Mouse (Mus musculus) 3T3-L1 (cell line): ENCODE measurements at regions not wholly inside any gene's neighbourhood (a gene's known extent, or its start where the extent isn't known, plus 50 kb on each side); places are given as distances from the start of the nearest gene placed in this dataset.
"Not testable (repeated sequence)": the region's sequence is repeated elsewhere in the genome, so short reads cannot be mapped to it uniquely, and the experiment has no call there.

Experiments used
- DNase-seq: peaks from one replicate; pipeline ENCODE4 v3.0.0-alpha.2; 2015; ENCODE audit warnings: low read depth, low spot score

DNA sequence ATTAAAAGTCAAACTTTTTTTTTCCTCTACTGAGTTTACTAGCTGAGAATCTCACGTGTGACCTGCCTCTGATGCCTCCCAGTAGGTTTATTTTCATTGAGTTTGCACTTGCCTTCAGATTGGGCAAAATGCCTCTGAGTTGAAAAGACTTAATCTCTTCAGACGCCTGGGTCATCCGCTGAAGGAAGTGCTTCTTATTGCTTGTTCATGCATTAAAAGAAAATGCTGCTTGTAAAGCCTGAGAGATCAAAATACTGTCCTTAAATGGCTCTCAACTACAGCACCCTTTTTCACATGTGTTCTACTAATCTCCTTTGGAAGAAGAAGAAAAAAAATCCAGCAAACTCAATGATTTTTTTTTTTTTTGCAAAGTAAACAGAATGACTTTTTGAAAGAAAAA, 351.5 kb downstream of the Kcnh5 start:
- peak; percentile 51 for DNase-seq

DNA sequence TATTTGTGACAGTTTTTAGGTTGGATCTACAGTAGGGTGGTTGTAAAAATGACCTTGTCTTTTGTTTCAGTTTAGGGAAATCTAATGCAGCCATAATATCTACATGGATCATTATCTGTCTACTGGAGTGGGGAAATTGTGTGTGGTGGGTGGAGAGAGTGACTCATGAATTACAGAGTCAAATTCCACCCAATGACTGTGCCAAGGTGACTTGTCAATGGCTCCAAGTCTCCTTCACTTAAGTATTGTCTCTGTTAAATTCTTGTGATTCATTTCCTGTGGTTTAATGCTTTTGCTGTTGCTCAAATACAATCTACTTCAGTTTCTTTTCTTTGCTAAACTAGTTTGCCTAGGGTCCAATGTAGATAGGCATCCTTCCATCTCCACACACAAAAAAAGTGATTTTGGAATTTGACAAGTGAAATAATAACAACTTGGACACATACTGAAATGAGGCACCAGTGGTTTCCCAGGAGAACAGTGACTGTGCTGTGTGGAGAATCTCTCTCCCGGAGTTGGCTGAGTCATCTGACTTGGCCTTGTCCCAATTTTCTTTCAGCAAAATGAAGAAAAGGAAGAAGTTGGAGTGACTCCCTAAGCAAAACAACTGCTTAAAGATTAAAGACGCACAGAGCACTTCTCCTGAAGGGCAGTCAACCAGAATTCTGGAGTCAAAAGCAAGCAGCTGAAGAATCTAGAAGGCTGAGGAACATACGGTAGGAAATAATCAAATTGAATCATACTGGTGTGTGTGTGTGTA, 352.2 kb downstream of the Kcnh5 start:
- DNase-seq: peak; percentile 98

DNA sequence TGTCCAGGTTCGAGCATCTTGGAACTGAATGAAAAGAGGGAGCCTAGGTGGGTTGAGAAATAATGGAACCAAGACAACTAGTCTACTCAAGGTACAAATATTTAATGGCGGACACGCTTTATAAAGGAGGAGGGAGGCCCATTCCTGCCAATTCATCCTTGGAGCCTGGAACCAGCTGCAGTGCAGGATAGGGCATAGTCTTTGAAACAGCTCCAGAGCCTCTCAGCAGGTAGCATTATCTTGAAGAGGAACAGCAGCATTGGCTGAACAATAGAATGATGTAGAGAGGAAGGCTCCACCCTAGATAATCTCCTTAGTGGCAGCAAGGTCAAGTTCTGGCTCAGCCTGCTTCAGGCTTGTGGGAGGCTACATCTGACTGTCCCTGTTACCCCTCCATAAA, 361.0 kb downstream of the Kcnh5 start:
- DNase-seq: not testable (repeated sequence)

DNA sequence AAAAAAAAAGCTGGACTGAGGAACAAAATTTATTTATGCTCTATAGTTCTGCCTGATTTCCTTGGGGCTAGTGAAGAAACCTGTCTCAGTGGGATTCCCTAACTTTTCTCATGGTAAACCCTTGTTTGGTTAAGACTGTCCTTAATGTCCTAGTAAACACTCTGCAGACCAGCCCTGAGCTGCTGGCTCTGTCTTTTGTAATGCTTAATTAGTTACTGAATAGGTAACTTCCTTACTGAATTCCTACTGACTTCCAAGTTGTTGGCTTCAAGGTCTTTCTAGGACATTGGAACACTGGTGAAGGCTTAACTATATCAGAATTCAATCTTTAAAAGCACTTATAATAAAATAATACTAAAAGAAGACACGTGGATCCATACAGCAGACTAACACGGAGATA, 368.6 kb downstream of the Kcnh5 start:
- DNase-seq: not testable (repeated sequence)

- not testable (repeated sequence) for DNase-seq
These were observed 369.2 kb downstream of the Kcnh5 start for GRCm38 (mm10) chr12:74807926-74808325.

DNA sequence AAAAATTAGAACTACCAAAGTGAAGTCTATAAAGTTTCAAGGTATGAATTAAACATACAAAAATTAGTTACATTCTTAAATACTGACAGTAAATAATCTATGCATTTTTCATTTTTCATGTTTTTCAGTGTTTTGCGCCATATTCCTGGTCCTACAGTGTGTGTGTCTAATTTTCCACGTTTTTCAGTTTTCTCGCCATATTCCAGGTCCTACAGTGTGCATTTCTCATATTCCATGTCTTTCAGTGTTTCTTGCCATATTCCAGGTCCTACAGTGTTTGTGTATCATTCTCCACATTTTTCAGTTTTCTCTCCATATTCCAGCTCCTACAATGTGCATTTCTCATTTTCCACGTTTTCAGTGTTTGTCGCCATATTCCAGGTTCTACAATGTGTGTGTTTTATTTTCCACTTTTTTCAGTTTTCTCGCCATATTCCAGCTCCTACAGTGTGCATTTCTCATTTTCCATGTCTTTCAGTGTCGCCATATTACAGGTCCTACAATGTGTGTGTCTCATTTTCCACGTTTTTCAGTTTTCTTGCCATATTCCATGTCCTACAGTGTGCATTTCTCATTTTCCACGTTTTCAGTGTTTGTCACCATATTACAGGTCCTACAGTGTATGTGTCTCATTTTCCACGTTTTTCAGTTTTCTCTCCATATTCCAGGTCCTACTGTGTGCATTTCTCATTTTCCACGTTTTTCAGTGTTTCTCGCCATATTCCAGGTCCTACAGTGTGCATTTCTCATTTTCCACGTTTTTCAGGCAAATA, 373.2 kb downstream of the Kcnh5 start:
- peak; percentile 16 for DNase-seq

GRCm38 (mm10) chr12:74792036-74792435, 385.1 kb downstream of the Kcnh5 start:
- DNase-seq: no peak

GRCm38 (mm10) chr12:74762284-74762683, 414.8 kb downstream of the Kcnh5 start:
- DNase-seq: no peak

GRCm38 (mm10) chr12:74745051-74745450, 428.9 kb upstream of the Gm11042 start:
- DNase-seq: no peak

DNA sequence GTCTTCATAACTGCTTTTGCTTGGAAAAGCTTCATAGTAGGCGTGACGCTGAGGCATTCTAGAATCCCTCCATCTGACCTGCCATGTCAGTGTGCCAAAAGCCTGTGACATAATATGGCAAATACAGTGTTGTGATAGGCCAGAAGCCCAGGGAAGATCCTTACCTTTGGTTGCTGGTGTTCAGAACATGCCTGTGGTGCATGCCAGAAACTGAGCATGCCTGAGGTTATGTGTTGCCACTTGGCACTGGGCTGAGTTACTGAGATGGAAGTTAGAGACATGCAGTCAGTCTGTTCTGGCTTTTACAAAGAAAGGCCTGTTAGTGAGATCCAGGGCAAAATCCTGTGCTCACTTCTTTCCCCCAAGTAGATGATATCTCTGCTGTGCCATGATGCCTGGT, 412.7 kb upstream of the Gm11042 start:
- DNase-seq: no peak

DNA sequence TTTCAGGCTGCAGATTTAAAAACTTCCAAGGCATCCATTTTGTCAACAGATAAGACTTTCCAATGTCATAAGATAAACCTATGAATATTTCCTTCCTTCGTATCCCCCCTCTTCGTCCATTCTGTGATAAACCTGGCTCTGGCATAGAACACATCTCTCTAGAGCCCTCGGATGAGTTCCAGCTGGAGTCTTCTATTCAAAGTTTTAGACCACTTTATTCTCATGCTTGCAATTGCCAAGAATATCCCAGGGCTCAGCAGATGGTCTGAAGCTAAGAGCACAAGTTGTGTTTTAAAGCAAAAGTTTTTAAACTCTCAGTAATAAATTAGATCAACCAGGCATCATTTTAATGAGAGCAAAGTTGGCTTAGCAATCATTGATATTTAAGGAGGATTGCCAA, 363.0 kb upstream of the Gm11042 start:
- no peak for DNase-seq

DNA sequence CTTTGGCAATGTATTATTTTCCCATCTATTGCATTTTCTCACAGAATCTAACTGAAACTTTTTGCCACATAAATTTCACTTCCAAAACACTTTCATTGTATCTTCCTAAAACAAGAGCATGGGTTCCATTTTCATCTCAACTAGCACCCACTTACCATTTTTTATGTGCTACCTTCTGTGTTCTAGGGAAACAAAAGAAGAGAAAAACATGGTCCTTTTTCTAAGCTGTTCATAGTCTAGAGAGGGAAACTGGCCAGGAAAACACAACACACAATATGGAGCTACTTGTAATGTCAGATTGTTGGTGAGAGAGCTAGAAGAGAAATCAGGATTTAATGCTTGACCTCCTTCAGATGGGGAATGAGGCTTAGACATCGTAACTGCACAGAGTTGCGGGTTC, 361.6 kb upstream of the Gm11042 start:
- no peak for DNase-seq

DNA sequence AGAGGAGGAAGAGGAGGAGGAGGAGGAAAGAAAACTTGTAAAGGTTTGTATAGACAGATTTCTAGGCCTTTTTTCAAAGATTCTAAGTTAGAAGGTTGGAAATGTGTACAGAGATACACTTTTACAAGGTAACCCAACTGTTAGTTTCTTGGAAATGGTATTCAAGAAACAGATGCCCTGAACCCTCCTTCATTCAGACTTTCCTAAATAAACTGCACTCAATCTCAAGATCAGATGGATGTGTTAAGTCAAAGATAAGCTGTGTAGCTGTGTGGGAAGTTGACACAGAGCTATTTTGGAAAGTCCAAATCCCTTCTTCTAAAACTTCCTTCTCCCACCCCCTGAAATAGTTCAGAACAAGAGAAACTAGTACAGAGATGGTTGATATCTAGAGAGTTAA, 342.2 kb upstream of the Gm11042 start:
- DNase-seq: no peak

DNA sequence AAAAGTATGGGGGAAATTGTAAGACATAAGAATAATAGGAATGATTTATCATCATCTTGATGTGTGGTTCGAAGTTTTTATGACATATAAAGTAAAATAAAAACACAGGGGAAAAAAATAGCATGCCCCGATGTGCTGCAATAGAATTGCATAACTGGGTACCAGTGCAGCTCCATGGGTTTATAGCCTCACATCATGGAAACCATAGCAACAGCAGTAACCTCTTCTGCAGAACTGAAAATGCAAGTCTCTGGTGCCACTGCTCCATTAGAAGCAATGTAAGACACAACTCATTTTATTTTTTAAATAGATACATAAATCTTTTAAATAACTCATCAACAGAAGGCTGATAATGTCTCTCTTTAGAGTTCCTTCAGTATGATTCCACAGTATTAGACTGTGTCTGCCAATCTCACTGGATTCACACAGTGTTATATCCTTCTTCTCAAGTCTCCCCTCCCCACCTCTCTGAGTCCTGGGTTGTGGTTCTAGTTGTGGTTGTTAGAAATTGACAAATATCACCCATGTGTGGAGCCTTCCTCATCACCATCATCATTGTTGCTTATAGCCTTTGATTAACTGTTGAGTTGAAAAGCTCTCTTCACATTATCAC, 340.9 kb upstream of the Gm11042 start:
- DNase-seq: no peak

DNA sequence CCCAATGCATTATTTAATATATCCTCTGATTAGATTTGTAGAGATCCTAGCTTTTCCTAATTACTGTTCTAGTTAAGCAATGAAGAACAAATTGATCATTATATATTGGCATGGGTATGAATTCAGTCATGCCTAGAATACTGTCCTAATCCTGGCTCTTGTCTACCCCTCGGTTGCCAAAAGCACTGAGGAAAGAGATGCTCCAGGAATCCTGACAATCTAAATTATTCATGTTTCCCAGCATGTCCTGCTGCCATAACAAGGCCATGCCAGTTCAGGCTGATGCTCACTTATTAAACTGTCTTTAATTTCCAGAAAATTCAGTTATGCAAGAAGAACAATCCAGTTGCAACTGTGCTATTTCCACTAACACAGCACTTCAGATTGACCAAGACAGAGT, 335.1 kb upstream of the Gm11042 start:
- DNase-seq: no peak

DNA sequence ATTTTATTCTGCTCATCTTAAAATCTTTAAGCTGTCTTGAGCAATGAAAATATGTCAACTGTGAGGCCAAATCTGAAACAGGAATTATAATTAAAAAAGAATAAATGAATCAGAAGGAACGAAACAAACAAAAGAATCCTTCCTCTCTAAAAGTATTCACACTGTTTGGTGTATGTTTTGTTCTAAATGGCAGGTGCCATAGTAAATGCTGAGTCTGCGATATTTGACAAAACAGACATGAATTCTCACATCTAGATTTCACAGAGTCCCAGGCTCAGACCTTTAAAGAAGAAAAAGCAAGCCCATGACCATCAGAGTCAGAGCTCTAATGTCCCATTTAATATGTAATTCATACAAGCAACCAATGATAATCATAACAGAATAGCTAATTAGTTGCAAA, 316.6 kb upstream of the Gm11042 start:
- no peak for DNase-seq

DNA sequence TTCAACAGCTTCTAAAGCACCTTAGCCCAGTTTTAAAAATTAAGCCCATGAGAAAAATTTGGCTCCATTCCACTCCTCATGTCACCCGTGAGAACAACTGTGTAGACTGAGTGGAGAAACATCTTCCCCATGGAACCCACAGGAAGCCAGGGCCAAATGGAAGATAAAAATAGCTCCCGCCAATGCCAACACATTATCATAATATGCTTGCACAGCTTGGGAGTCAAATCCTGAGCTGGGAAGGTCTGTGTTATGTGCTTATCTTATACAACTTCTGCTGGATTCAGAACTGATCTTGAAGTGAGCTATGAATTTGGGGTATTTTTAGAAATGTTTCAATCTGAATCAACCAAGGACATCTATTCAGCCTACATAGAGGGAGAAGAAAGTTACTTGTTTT, 279.0 kb upstream of the Gm11042 start:
- no peak for DNase-seq

- DNase-seq: no peak
These were observed 238.4 kb upstream of the Gm11042 start for GRCm38 (mm10) chr12:74554599-74554998.

DNA sequence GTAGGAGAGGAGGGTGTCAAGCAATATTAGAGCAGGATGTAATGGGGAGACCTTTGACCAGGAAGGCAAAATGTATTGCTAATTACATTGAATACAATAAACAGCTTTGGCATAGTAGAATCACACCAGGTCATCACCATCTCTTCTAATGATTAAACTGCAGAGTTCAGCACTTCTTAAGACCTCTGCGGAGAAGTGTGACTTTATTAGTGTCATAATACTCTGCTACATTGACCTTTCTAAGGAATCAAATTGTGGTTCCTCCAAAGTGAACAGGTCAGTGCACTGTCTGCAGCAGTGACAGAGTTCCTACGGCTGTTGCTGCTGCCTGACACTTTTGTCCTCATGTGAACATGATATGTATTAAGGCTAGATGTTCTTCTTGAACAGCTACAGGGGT, 228.0 kb upstream of the Gm11042 start:
- DNase-seq: no peak

- DNase-seq: no peak
These were observed 218.7 kb upstream of the Gm11042 start for GRCm38 (mm10) chr12:74534882-74535281.

- DNase-seq: no peak
These were observed 212.9 kb upstream of the Gm11042 start for GRCm38 (mm10) chr12:74528983-74529566.

DNA sequence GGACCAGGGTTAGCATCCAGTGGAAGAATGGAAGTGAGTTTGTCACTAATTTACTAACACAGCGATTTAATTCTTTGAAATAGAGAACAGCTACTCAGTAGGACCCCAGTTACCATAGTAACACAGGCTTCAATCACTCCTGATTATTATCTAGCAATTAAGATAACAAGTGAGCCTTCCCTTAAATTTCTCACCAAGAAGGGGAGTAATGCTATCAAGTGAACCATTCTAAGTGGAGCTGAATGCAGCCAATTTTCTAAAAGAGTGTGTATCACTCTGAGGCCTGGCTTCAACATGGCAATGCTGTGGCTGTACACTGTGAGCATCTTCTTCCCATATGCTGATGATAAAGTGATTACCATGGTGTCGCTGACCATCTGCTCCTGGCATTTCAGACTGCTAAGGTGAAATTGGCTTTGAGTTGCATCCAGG, 211.0 kb upstream of the Gm11042 start:
- no peak for DNase-seq
